Mouse (Mus musculus): ENCODE data around the gene Lsm3.

The Lsm3 gene

DNA sequence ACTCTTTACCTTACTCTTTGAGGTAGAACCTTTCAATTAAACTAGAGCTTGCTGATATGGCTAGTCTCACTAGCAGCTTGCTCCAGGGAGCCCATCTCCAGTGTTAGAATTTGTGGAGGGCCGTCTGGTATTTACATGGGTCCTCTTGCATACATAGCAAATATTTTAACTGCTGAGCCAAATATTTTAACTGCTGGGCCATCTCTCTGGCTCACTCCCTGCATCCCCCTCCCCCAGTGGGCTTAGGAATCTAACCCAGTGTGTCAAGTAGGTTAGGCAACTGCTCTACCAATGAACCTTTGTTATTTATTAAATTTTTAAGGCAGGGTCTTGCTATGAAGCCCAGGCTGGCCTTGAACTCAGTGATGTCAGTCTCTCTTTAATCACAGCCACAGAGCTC lies 42.8 kb downstream of the Lsm3 start:
- DNase-seq (ENCODE audit: low spot score in 2 of 2): no peak

DNA sequence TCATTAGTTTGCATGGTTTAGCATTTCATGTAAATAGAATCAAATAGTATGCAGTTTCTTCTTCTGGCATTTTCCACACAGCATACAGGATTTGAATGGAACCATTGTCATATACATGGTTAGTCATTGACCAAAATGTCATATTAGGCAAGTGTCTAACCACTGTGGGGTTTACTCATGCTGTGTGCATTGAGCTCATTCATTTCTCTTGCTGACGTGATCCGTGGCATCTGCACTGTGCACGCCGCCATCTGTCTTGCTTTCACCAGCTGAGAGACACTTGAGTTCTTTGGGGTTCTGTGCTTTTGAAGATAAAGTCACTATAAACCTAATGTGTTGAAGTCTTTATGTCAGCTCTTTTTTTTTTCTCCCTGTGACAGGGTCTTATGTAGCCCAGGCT lies 43.6 kb downstream of the Lsm3 start:
- DNase-seq (ENCODE audit: low spot score in 2 of 2): no peak

DNA sequence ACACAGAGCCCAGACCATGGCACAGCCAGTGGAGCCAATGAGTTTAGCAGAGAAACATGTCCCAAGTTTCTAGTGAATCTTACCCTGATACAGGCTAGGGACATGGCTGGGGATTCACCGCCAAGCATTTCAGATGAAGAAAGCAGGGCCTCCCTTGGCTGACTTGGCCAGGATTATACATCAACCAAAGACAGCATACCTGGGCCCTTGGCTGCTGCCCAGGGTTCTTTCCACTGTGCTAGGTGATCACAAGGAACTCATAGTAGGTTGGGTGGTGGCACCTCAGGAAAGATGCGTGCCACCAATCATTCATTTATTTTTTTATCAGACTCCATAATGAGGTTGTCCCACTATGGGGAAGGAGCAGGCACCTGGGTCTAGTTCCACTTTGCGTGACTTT lies 44.5 kb downstream of the Lsm3 start:
- DNase-seq (ENCODE audit: low spot score in 2 of 2): no peak

GRCm38 (mm10) chr6:91563031-91563430 lies 47.3 kb downstream of the Lsm3 start:
- no peak for DNase-seq (ENCODE audit: low spot score in 2 of 2)

GRCm38 (mm10) chr6:91566407-91566806 lies 50.7 kb downstream of the Lsm3 start:
- DNase-seq (ENCODE audit: low spot score in 2 of 2): no peak
